Mouse (Mus musculus) cortical plate, adult 2 months (tissue): ENCODE results near the gene Shf.

ENCODE experiments used
- CTCF ChIP-seq: fragments of 200-500 bp; IDR thresholded peaks from 2 replicates; pipeline ENCODE4 v1.5.1; 2011; ENCODE audit warnings: mild to moderate bottlenecking, control low read depth, low read length; ENCODE audit not compliant: insufficient read depth; ENCODE audit errors: extremely low read depth
- POLR2A ChIP-seq: fragments of 200-500 bp; IDR thresholded peaks from 2 replicates; pipeline ENCODE4 v1.6.1; 2011; ENCODE audit warnings: mild to moderate bottlenecking, low read length, control low read depth; ENCODE audit not compliant: insufficient read depth; ENCODE audit errors: extremely low read depth

DNA sequence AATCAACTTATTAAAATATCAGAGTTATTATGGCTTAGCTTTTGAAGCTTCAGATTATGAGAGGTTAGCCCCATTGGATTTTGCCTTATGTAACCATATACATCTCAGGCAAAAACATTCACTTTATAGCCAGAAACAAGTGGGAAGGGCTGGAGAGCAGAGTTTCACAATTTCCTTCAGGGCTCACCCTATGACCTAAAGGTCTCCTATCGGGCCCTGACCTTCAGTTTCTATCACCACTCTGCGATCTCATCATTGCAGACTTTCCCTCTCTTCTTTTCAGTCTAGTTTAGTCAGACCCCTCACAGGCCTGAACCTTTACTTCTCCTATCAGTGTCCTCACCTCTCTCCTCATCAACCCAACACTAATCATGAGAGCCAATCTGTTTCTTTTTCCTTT, 38.6 kb upstream of the Shf start:
- no peak for TF ChIP-seq POLR2A
- TF ChIP-seq CTCF, result no peak
